Mouse (Mus musculus): ENCODE results near the gene Chrna9. TPM values are rescaled to one million over a fixed set of nuclear protein-coding genes. Genes with fewer than 3 reads are reported as not detected.

Gene Chrna9
- polyA plus RNA-seq (2012; rRNA removed) = not detected in 2 replicates

DNA sequence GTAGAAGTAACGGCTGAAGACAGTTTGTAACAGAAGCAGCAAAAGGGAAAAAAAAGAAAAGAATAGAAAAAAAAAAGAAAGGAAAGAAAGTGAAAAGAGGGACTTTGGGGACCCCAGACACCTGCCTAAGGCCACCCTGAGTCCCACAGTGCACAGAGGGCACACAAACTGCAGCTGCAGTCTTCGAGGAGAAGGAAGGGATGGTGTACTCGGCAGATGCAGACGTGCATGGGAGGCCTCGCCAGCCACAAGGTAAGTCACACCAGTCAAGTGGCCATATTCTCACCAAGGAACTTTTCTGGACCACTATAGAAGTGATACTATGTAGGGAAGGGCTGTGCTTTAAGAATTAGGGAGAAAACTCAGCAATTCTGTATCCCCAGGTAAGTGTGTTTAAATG is at the start of gene Chrna9:
Chrna9 (plus strand) TSS at position 139 of the 400 bp plus-strand sequence.

DNA sequence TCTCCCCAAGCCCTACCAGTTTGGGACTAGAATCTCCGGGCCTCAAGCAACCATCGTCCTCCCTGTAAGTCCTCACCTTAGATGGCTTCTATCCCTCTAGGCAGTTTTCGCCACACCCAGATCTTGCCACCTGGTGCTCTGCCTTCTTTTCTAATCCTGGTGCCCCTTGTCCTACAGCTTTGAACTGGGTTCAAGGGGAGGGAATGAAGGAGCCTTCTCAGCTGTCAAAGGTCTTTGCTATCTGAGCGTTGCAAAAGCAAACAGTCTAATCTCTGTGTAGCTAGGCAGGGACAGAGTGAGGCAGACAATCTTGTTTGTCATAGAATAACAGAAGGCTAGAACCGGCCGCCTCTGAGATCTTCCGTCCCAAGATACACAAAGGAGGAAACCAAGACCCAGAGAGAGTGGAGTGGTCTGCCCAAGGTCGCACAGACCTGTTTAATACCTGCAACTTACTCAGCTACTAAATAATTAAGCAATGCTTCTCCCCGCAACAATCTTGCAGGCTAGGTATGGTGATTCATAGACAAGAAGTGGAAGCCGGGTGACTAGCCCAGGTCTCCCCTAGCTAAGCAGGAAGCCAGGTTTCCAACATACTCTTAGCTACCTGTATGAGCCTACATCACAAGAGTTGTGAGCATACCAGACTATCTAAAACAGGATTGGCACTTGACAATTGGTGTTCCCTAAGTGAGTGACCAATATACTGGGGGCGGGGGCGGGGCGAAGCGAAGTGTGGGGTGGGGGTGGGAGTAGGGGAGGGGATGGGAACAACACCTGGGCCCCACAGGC is 69.6 kb downstream of the Chrna9 start, which contains the start of gene 9130230L23Rik:
9130230L23Rik (minus strand) TSS at position 152 of the 792 bp plus-strand sequence.

Other genes with a start within 250 kb of the Chrna9 start
- 30.0 and 38.1 TPM in 2 replicates for gene Pds5a, start 236.6 kb upstream of the Chrna9 start, polyA plus RNA-seq (2012; rRNA removed)
- 7.1 and 8.4 TPM in 2 replicates for gene N4bp2, start 171.4 kb upstream of the Chrna9 start, polyA plus RNA-seq (2012; rRNA removed)
- 0.69 and 0.85 TPM in 2 replicates for gene Rhoh, start 73.7 kb upstream of the Chrna9 start, polyA plus RNA-seq (2012; rRNA removed)
- gene 9130230L23Rik, start 69.4 kb downstream of the Chrna9 start, polyA plus RNA-seq (2012; rRNA removed) = 0.01 TPM in 1 of 2 replicates, not detected in the other
- gene Rbm47, start 238.2 kb downstream of the Chrna9 start, polyA plus RNA-seq (2012; rRNA removed) = 3.0 and 3.4 TPM in 2 replicates

Measured in liver, embryonic 14 days (tissue).